Mouse (Mus musculus): ENCODE data around the gene Gabra4.
"Not testable (repeated sequence)": the region's sequence is repeated elsewhere in the genome, so short reads cannot be mapped to it uniquely, and the experiment has no call there.

Gene Gabra4

GRCm38 (mm10) chr5:71658115-71658497 lies at the start of gene Gabra4:
Gene Gabra4 (minus strand): TSS chr5:71658308.
- DNase-seq = no peak

- DNase-seq = no peak
These were observed 43.1 kb upstream of the Gabra4 start for GRCm38 (mm10) chr5:71701273-71701614.

- peak; percentile 3 for DNase-seq
These were observed 42.6 kb upstream of the Gabra4 start for GRCm38 (mm10) chr5:71700468-71701272.

GRCm38 (mm10) chr5:71699696-71700467 lies 41.8 kb upstream of the Gabra4 start:
- DNase-seq = peak; percentile 5

GRCm38 (mm10) chr5:71665593-71665992 lies 7.5 kb upstream of the Gabra4 start:
- DNase-seq = no peak

GRCm38 (mm10) chr5:71657482-71658114 lies 510 bp downstream of the Gabra4 start, which contains the start of gene Gabrb1:
Gene Gabrb1 (plus strand): TSS chr5:71658113.
- peak; percentile 1 for DNase-seq

- DNase-seq = no peak
These were observed 1.3 kb downstream of the Gabra4 start for GRCm38 (mm10) chr5:71656771-71657170.

- no peak for DNase-seq
These were observed 4.1 kb downstream of the Gabra4 start for GRCm38 (mm10) chr5:71654056-71654455.

- DNase-seq = no peak
These were observed 10.0 kb downstream of the Gabra4 start for GRCm38 (mm10) chr5:71648108-71648507.

- no peak for DNase-seq
These were observed 18.3 kb downstream of the Gabra4 start for GRCm38 (mm10) chr5:71639804-71640203.

GRCm38 (mm10) chr5:71627820-71628219 lies 30.3 kb downstream of the Gabra4 start:
- DNase-seq = no peak

GRCm38 (mm10) chr5:71616734-71617133 lies 41.4 kb downstream of the Gabra4 start:
- no peak for DNase-seq

GRCm38 (mm10) chr5:71614311-71614710 lies 43.8 kb downstream of the Gabra4 start:
- DNase-seq = no peak

- DNase-seq = no peak
These were observed 49.4 kb downstream of the Gabra4 start for GRCm38 (mm10) chr5:71608735-71609134.

GRCm38 (mm10) chr5:71606907-71607306 lies 51.2 kb downstream of the Gabra4 start:
- no peak for DNase-seq

GRCm38 (mm10) chr5:71604128-71604690 lies 53.9 kb downstream of the Gabra4 start:
- DNase-seq = no peak

GRCm38 (mm10) chr5:71595321-71595720 lies 62.8 kb downstream of the Gabra4 start:
- DNase-seq = no peak

GRCm38 (mm10) chr5:71593745-71594255 lies 64.3 kb downstream of the Gabra4 start:
- DNase-seq = no peak

- peak; percentile 7 for DNase-seq
These were observed 86.4 kb downstream of the Gabra4 start for GRCm38 (mm10) chr5:71571646-71572237.

GRCm38 (mm10) chr5:71548079-71548478 lies 110.0 kb downstream of the Gabra4 start, which contains the start of gene Cox7b2:
Gene Cox7b2 (minus strand): TSS chr5:71548205.
- DNase-seq = no peak

GRCm38 (mm10) chr5:71545554-71545953 lies 112.6 kb downstream of the Gabra4 start:
- no peak for DNase-seq

GRCm38 (mm10) chr5:71525486-71525885 lies 132.6 kb downstream of the Gabra4 start:
- not testable (repeated sequence) for DNase-seq

All from lung, postnatal 14 days (tissue).